Mouse (Mus musculus) retina, adult 2 months (tissue): Measurements from ENCODE around the gene Col6a1.

Experiments used
- DNase-seq: peaks from one replicate; pipeline ENCODE4 v3.0.0-alpha.2; 2012; ENCODE audit warnings: low read depth, low spot score

Col6a1 gene

DNA sequence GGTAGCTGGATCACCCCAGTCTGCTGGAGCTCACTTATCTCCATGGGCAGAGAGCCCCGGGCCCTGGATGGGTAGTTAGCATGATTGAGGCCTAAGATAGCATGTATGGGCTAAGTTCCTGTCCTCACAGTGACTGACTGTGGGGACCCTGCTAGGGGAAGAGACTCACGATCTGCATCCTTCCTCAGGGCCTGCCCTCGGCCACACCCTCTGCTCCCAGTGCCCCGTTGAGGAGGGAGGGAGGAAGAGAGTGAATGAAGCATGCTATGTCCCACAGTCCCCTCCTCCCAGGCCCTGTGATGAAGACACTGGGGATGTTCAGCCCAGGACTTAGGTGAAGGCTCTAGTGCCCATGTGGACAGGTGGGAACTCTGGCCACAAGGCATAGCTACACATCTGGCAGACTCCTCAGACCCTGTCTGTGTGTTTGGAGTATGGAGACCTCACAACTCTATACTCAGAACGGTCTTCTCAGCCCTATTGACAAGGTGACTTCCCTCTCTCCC is 1.7 kb downstream of the Col6a1 start:
- DNase-seq = no peak

- DNase-seq = no peak
These were observed 3.1 kb downstream of the Col6a1 start for GRCm38 (mm10) chr10:76722751-76723450.

GRCm38 (mm10) chr10:76721746-76722145 is 4.2 kb downstream of the Col6a1 start:
- DNase-seq = no peak

DNA sequence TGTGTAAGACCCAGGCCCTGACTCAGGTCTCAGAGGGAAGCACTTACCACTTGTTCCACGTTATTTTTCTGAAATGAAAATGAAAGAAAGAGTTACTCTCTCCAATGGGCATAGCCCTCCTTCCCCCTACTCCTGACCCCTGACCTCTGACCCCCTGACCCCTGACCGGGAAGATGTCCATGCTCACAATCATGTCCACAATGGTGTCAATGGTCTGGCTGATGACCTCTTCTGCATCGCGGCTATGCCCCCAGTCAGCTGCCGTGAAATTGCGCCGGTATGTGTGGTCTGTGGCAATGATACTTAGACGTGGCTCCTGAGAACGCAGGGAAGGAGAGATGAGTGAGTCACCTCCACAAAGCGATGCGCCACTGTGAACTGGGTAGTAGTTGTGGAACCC is 4.8 kb downstream of the Col6a1 start:
- DNase-seq = no peak

GRCm38 (mm10) chr10:76717631-76718030 is 8.3 kb downstream of the Col6a1 start:
- DNase-seq = no peak

GRCm38 (mm10) chr10:76717026-76717425 is 8.9 kb downstream of the Col6a1 start:
- DNase-seq = no peak

- no peak for DNase-seq
These were observed 11.7 kb downstream of the Col6a1 start for GRCm38 (mm10) chr10:76714303-76714702.

DNA sequence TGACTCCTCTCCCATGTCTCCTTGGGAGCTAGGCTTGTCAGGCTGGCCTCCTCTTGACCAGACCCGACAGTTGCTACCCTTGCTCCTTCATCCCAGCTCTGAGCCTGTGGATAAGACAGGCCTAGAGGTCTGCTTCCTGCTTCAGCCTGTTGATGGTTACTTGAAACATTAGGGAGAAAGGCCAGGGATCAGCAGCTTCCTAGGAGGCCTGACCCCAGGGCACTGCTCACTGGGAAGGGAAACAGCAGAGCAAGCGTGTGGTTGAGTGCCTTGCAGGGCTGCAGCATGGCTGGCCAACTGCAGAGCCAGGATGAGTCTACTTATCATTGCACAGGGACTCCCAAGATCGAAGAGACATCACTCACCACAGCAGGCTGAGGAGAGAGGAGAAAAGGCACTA is 13.5 kb downstream of the Col6a1 start:
- DNase-seq = no peak

- DNase-seq = no peak
These were observed 14.6 kb downstream of the Col6a1 start for GRCm38 (mm10) chr10:76711331-76711730.

DNA sequence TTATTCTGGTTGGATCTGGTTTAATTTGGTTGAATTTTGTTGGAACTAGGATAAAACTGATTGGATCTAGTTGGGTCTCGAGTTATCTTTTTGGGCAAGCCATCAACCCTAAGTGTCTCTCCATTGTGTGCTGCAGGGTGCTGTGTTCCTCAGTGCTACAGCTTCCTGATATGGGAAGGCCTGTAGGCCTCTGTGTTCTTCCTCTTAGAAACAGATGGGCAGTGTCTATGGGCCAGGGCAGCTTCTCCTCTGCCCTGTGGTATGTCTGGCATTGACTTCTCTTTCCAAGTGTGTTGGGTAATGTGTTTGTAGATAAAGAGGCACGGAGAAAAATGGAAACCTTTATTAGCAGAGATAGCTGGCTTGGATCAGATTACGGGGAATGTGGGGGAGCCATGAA is 17.5 kb downstream of the Col6a1 start:
- no peak for DNase-seq

- no peak for DNase-seq
These were observed 18.4 kb downstream of the Col6a1 start for GRCm38 (mm10) chr10:76707584-76707983.

DNA sequence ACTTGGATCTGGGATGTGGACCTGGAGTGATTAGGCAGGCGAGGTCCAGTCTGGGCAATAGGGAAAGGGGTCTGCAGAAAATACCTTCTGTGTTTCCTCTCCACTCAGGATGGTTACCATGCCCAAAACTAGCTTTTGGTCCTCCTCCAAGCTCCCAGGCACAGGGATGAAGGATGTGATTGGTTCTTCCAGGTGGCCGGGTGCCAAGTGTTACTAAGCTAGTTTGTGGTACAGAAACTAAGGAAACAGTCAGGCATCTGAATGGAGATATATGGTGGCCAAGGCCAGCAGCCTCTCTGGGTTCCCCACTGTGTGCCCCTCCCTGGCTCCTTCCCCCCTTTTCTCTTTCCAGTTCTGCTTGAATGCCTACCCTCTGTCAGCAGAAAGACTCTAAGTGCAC is 19.0 kb downstream of the Col6a1 start:
- DNase-seq = no peak

GRCm38 (mm10) chr10:76704358-76704757 is 21.6 kb downstream of the Col6a1 start:
- DNase-seq = no peak

GRCm38 (mm10) chr10:76701446-76701845 is 24.5 kb downstream of the Col6a1 start:
- DNase-seq = no peak

DNA sequence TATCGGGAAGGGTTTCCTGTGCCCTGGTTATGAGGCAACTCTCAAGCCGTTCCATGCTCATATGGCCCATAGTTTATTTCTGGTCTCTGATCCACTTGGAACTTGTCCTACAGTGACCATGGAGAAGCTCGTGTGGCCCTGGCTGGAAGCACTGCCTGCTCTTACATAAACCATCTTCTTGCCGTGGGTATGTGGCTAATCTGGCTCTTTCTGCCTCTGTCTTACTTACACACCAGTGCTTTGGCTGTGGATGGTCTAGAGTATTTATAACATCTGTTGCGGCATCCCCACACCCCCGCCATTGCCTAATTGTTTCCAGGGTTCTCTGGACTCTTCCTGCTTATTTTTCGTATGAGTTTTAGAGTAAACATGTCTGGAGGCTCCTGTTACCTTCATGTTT is 26.2 kb downstream of the Col6a1 start:
- DNase-seq = no peak

- DNase-seq = no peak
These were observed 30.6 kb downstream of the Col6a1 start for GRCm38 (mm10) chr10:76695283-76695885.

DNA sequence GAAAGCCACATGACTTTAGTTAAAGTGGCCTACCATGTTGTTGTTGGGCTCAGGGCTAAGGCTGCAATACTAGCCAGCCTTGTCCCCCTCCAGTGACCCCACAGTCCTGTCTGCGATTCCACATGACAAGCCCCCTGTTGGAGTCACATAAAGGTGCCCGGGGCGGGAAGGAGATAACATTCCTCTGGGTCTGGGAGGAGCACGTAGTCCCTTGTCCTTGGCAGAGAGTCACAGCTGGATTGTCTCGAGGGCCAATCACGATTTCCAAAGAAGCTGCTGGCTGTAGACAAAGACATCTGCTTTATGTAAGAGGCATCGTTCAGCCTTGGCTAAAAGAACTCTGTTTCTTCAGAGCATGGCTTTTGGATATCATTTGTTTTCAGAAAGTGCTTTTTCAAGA is 31.2 kb downstream of the Col6a1 start:
- DNase-seq = no peak

DNA sequence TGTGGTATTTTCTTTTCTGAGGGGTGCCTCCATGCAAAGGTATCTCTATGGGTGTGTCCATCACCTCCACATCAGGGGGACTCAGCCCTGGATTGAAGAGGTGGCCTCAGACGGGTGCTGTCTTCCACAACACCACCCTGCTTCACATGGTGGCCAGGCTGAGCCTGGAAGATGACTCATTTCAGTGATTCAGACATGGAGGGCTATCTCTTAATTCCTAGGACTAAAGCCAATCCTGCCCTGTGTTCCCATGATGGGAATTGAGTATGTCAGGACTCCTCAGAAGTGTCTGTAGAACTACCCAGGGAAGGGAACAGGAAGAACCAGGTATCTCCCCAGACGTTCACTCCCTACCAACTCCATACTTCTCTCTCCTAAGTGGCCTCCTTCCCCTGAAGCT is 32.5 kb downstream of the Col6a1 start:
- no peak for DNase-seq

GRCm38 (mm10) chr10:76685451-76686017 is 40.4 kb downstream of the Col6a1 start:
- DNase-seq = no peak

GRCm38 (mm10) chr10:76683977-76684376 is 42.0 kb downstream of the Col6a1 start:
- no peak for DNase-seq

DNA sequence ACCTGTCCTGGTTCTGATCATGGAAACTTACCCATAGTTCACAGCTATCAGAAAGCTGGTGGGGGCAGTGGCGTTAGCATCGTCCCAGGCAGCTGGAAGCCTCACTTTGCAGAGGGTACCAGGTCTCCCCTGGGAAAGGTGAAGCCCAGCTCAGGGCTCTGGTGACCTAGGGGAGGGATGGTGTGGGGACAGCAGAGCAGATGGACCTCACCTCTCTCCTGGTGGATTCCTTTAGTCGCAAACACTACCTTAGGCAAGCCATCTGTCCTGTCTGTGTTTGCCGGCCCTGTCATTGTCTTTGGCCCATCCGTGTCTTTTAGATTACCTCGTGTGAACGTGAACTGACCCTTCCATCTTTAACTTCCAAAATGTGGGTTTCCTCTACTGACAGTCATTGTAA is 42.5 kb downstream of the Col6a1 start:
- DNase-seq = no peak

GRCm38 (mm10) chr10:76681882-76682281 is 44.1 kb downstream of the Col6a1 start:
- no peak for DNase-seq
